Mouse (Mus musculus): ENCODE measurements around the gene Utp20. TPM values are rescaled to one million over a fixed set of nuclear protein-coding genes. Genes with fewer than 3 reads are reported as not detected.
A peak's percentile ranks its signal among the peaks of the same experiment; 100 is the strongest.
"Not testable (repeated sequence)": the region's sequence is repeated elsewhere in the genome, so short reads cannot be mapped to it uniquely, and the experiment has no call there.

The Utp20 gene
- polyA plus RNA-seq, 1 experiment from 2014 or later, result 6.5 TPM

GRCm38 (mm10) chr10:88834227-88834626, 7.6 kb upstream of the Utp20 start:
- H3K27ac ChIP-seq (ENCODE audit: low read length), result no peak overlapping the region
- H3K9ac ChIP-seq (ENCODE audit: low read length), result no peak overlapping the region
- no peak overlapping the region for H3K4me3 ChIP-seq (ENCODE audit: low read length)
- WGBS, result 62% methylated on average over 2 of the region's 2 CpGs
- H3K36me3 ChIP-seq (ENCODE audit: control insufficient read depth, insufficient read depth), result no peaks in the 10 kb centered on the region
- no peak overlapping the region for H3K4me2 ChIP-seq (ENCODE audit: low read depth, low read length)
- no peaks in the 10 kb centered on the region; the same call in 1 of the 2 replicates for H3K9me3 ChIP-seq (replicated peaks; ENCODE audit: control insufficient read depth, low read length)
- no peaks in the 10 kb centered on the region for H3K4me1 ChIP-seq (ENCODE audit: control insufficient read depth, insufficient read depth, low read length)
- no peak for ATAC-seq (replicated peaks; ENCODE audit: extremely low read depth, insufficient read depth, low FRiP score)
- no peaks in the 10 kb centered on the region for H3K27me3 ChIP-seq (ENCODE audit: control insufficient read depth, insufficient read depth, low read length)

- Histone ChIP-seq H3K9me3 (replicated peaks; ENCODE audit: control insufficient read depth, low read length) (no peaks in the 10 kb centered on the region), H3K36me3 (ENCODE audit: control insufficient read depth, insufficient read depth) (peaks cover 7% of the 10 kb centered on the region; the same call in 1 of the 2 replicates), H3K4me1 (ENCODE audit: control insufficient read depth, insufficient read depth, low read length) (peaks cover 3% of the 10 kb centered on the region; the same call in 1 of the 2 replicates), H3K4me3 (ENCODE audit: low read length) (no peak overlapping the region), H3K27me3 (ENCODE audit: control insufficient read depth, insufficient read depth, low read length) (no peaks in the 10 kb centered on the region), H3K9ac (ENCODE audit: low read length) (no peak overlapping the region), H3K27ac (ENCODE audit: low read length) (no peak overlapping the region), H3K4me2 (ENCODE audit: low read depth, low read length) (no peak overlapping the region)
- no peak for ATAC-seq (replicated peaks; ENCODE audit: extremely low read depth, insufficient read depth, low FRiP score)
These were observed 1.8 kb upstream of the Utp20 start for GRCm38 (mm10) chr10:88828361-88828760.

GRCm38 (mm10) chr10:88827596-88827995, 992 bp upstream of the Utp20 start:
- peak overlapping the region; percentile 82 for H3K4me2 ChIP-seq (ENCODE audit: low read depth, low read length)
- H3K9me3 ChIP-seq (replicated peaks; ENCODE audit: control insufficient read depth, low read length), result no peaks in the 10 kb centered on the region
- no peak for ATAC-seq (replicated peaks; ENCODE audit: extremely low read depth, insufficient read depth, low FRiP score)
- peaks cover 3% of the 10 kb centered on the region; the same call in 1 of the 2 replicates for H3K4me1 ChIP-seq (ENCODE audit: control insufficient read depth, insufficient read depth, low read length)
- H3K9ac ChIP-seq (ENCODE audit: low read length), result no peak overlapping the region
- no peaks in the 10 kb centered on the region for H3K27me3 ChIP-seq (ENCODE audit: control insufficient read depth, insufficient read depth, low read length)
- 81% methylated on average over 4 of the region's 4 CpGs for WGBS
- peaks cover 7% of the 10 kb centered on the region; the same call in 1 of the 2 replicates for H3K36me3 ChIP-seq (ENCODE audit: control insufficient read depth, insufficient read depth)
- H3K27ac ChIP-seq (ENCODE audit: low read length), result no peak overlapping the region
- H3K4me3 ChIP-seq (ENCODE audit: low read length), result no peak overlapping the region; the same call in 1 of the 2 replicates

- 1% methylated on average over 6 of the region's 6 CpGs for WGBS
- ATAC-seq (replicated peaks; ENCODE audit: extremely low read depth, insufficient read depth, low FRiP score), result not testable (repeated sequence)
These were observed 323 bp upstream of the Utp20 start for GRCm38 (mm10) chr10:88826947-88827306.

GRCm38 (mm10) chr10:88817335-88817734, 9.3 kb downstream of the Utp20 start:
- Histone ChIP-seq H3K36me3 (ENCODE audit: control insufficient read depth, insufficient read depth) (peaks cover 40% of the 10 kb centered on the region), H3K27ac (ENCODE audit: low read length) (no peak overlapping the region), H3K9ac (ENCODE audit: low read length) (no peak overlapping the region), H3K9me3 (replicated peaks; ENCODE audit: control insufficient read depth, low read length) (no peaks in the 10 kb centered on the region), H3K4me3 (ENCODE audit: low read length) (no peak overlapping the region), H3K4me1 (ENCODE audit: control insufficient read depth, insufficient read depth, low read length) (no peaks in the 10 kb centered on the region), H3K27me3 (ENCODE audit: control insufficient read depth, insufficient read depth, low read length) (no peaks in the 10 kb centered on the region), H3K4me2 (ENCODE audit: low read depth, low read length) (no peak overlapping the region)
- WGBS, result 91% methylated on average over 5 of the region's 5 CpGs
- no peak for ATAC-seq (replicated peaks; ENCODE audit: extremely low read depth, insufficient read depth, low FRiP score)

More at GRCm38 (mm10) chr10:88826947-88827306, 323 bp upstream of the Utp20 start:
- not testable (repeated sequence) for H3K4me1 ChIP-seq (ENCODE audit: control insufficient read depth, insufficient read depth, low read length); H3K27ac ChIP-seq (ENCODE audit: low read length); H3K9me3 ChIP-seq (replicated peaks; ENCODE audit: control insufficient read depth, low read length); H3K36me3 ChIP-seq (ENCODE audit: control insufficient read depth, insufficient read depth); H3K27me3 ChIP-seq (ENCODE audit: control insufficient read depth, insufficient read depth, low read length)
- H3K4me2 ChIP-seq (ENCODE audit: low read depth, low read length), result peak overlapping the region; percentile 82
- peak overlapping the region; percentile 78 for H3K9ac ChIP-seq (ENCODE audit: low read length)
- peak overlapping the region; percentile 94 for H3K4me3 ChIP-seq (ENCODE audit: low read length)

- no peak overlapping the region for H3K4me2 ChIP-seq (ENCODE audit: low read depth, low read length)
- peaks cover 36% of the 10 kb centered on the region for H3K36me3 ChIP-seq (ENCODE audit: control insufficient read depth, insufficient read depth)
- ATAC-seq (replicated peaks; ENCODE audit: extremely low read depth, insufficient read depth, low FRiP score), result no peak
- H3K27me3 ChIP-seq (ENCODE audit: control insufficient read depth, insufficient read depth, low read length), result no peaks in the 10 kb centered on the region
- H3K9ac ChIP-seq (ENCODE audit: low read length), result no peak overlapping the region
- H3K4me3 ChIP-seq (ENCODE audit: low read length), result no peak overlapping the region
- no peaks in the 10 kb centered on the region for H3K4me1 ChIP-seq (ENCODE audit: control insufficient read depth, insufficient read depth, low read length)
- H3K9me3 ChIP-seq (replicated peaks; ENCODE audit: control insufficient read depth, low read length), result no peaks in the 10 kb centered on the region
- no peak overlapping the region for H3K27ac ChIP-seq (ENCODE audit: low read length)
- 85% methylated on average over 2 of the region's 2 CpGs for WGBS
These were observed 11.3 kb downstream of the Utp20 start for GRCm38 (mm10) chr10:88815256-88815655.

- Histone ChIP-seq H3K4me3 (ENCODE audit: low read length) (no peak overlapping the region), H3K27me3 (ENCODE audit: control insufficient read depth, insufficient read depth, low read length) (no peaks in the 10 kb centered on the region), H3K36me3 (ENCODE audit: control insufficient read depth, insufficient read depth) (peaks cover 40% of the 10 kb centered on the region), H3K9me3 (replicated peaks; ENCODE audit: control insufficient read depth, low read length) (no peaks in the 10 kb centered on the region), H3K27ac (ENCODE audit: low read length) (no peak overlapping the region), H3K9ac (ENCODE audit: low read length) (no peak overlapping the region), H3K4me2 (ENCODE audit: low read depth, low read length) (no peak overlapping the region), H3K4me1 (ENCODE audit: control insufficient read depth, insufficient read depth, low read length) (no peaks in the 10 kb centered on the region)
- no peak for ATAC-seq (replicated peaks; ENCODE audit: extremely low read depth, insufficient read depth, low FRiP score)
- WGBS, result 86% methylated on average over 5 of the region's 5 CpGs
These were observed 14.9 kb downstream of the Utp20 start for GRCm38 (mm10) chr10:88811704-88812103.

- no peak for ATAC-seq (replicated peaks; ENCODE audit: extremely low read depth, insufficient read depth, low FRiP score)
- H3K9ac ChIP-seq (ENCODE audit: low read length), result no peak overlapping the region
- H3K4me3 ChIP-seq (ENCODE audit: low read length), result no peak overlapping the region
- H3K9me3 ChIP-seq (replicated peaks; ENCODE audit: control insufficient read depth, low read length), result no peaks in the 10 kb centered on the region
- H3K27ac ChIP-seq (ENCODE audit: low read length), result no peak overlapping the region
- no peak overlapping the region for H3K4me2 ChIP-seq (ENCODE audit: low read depth, low read length)
- H3K4me1 ChIP-seq (ENCODE audit: control insufficient read depth, insufficient read depth, low read length), result no peaks in the 10 kb centered on the region
- H3K27me3 ChIP-seq (ENCODE audit: control insufficient read depth, insufficient read depth, low read length), result no peaks in the 10 kb centered on the region
- H3K36me3 ChIP-seq (ENCODE audit: control insufficient read depth, insufficient read depth), result peaks cover 21% of the 10 kb centered on the region
- 90% methylated on average over 3 of the region's 3 CpGs for WGBS
These were observed 24.4 kb downstream of the Utp20 start for GRCm38 (mm10) chr10:88802236-88802635.

- ATAC-seq (replicated peaks; ENCODE audit: extremely low read depth, insufficient read depth, low FRiP score), result no peak
- H3K27me3 ChIP-seq (ENCODE audit: control insufficient read depth, insufficient read depth, low read length), result no peaks in the 10 kb centered on the region
- WGBS, result 90% methylated on average over 7 of the region's 7 CpGs
- no peak overlapping the region for H3K9ac ChIP-seq (ENCODE audit: low read length)
- no peak overlapping the region for H3K27ac ChIP-seq (ENCODE audit: low read length)
- no peak overlapping the region for H3K4me2 ChIP-seq (ENCODE audit: low read depth, low read length)
- H3K36me3 ChIP-seq (ENCODE audit: control insufficient read depth, insufficient read depth), result peaks cover 23% of the 10 kb centered on the region
- H3K4me3 ChIP-seq (ENCODE audit: low read length), result no peak overlapping the region
- H3K4me1 ChIP-seq (ENCODE audit: control insufficient read depth, insufficient read depth, low read length), result no peaks in the 10 kb centered on the region
- H3K9me3 ChIP-seq (replicated peaks; ENCODE audit: control insufficient read depth, low read length), result no peaks in the 10 kb centered on the region
These were observed 27.2 kb downstream of the Utp20 start for GRCm38 (mm10) chr10:88799381-88799780.

GRCm38 (mm10) chr10:88797452-88797851, 29.2 kb downstream of the Utp20 start:
- Histone ChIP-seq H3K9me3 (replicated peaks; ENCODE audit: control insufficient read depth, low read length) (no peaks in the 10 kb centered on the region), H3K27ac (ENCODE audit: low read length) (no peak overlapping the region), H3K4me1 (ENCODE audit: control insufficient read depth, insufficient read depth, low read length) (no peaks in the 10 kb centered on the region), H3K36me3 (ENCODE audit: control insufficient read depth, insufficient read depth) (peaks cover 21% of the 10 kb centered on the region), H3K4me2 (ENCODE audit: low read depth, low read length) (no peak overlapping the region), H3K4me3 (ENCODE audit: low read length) (no peak overlapping the region), H3K27me3 (ENCODE audit: control insufficient read depth, insufficient read depth, low read length) (no peaks in the 10 kb centered on the region), H3K9ac (ENCODE audit: low read length) (no peak overlapping the region)
- ATAC-seq (replicated peaks; ENCODE audit: extremely low read depth, insufficient read depth, low FRiP score), result no peak
